Mouse (Mus musculus) testis, adult 2 months (tissue): ENCODE data around the gene Ier2. TPM values are rescaled to one million over a fixed set of nuclear protein-coding genes. Genes with fewer than 3 reads are reported as not detected.
"Not testable (repeated sequence)": the region's sequence is repeated elsewhere in the genome, so short reads cannot be mapped to it uniquely, and the experiment has no call there.

Experiments used
- H3K27ac ChIP-seq: fragments of 200-500 bp; 2 replicates; pipeline ENCODE4 v1.5.1; 2012; ENCODE audit warnings: low read depth, low read length; ENCODE audit not compliant: control insufficient read depth, insufficient read depth
- H3K27me3 ChIP-seq: fragments of 200-500 bp; 2 replicates; pipeline ENCODE4 v1.6.1; 2012; ENCODE audit warnings: mild to moderate bottlenecking, low read length, moderate library complexity; ENCODE audit not compliant: control insufficient read depth, insufficient read depth
- H3K36me3 ChIP-seq: fragments of 200-500 bp; 2 replicates; pipeline ENCODE4 v1.6.1; 2012; ENCODE audit warnings: mild to moderate bottlenecking, low read length; ENCODE audit not compliant: control insufficient read depth, insufficient read depth
- H3K4me1 ChIP-seq: fragments of 200-500 bp; 2 replicates; pipeline ENCODE4 v1.6.1; 2012; ENCODE audit warnings: low read length; ENCODE audit not compliant: control insufficient read depth, insufficient read depth
- H3K4me3 ChIP-seq: fragments of 200-500 bp; 2 replicates; pipeline ENCODE4 v1.5.1; 2012; ENCODE audit warnings: low read depth, mild to moderate bottlenecking, low read length, moderate library complexity, mixed read lengths; ENCODE audit not compliant: control insufficient read depth
- CTCF ChIP-seq: fragments of 200-500 bp; IDR thresholded peaks from 2 replicates; pipeline ENCODE4 v1.5.1; 2012; ENCODE audit warnings: low read depth, mild to moderate bottlenecking, inconsistent platforms, low read length, moderate library complexity; ENCODE audit not compliant: control insufficient read depth, insufficient read depth, insufficient replicate concordance
- POLR2A ChIP-seq: fragments of 200-500 bp; IDR thresholded peaks from 2 replicates; pipeline ENCODE4 v1.6.1; 2012; ENCODE audit warnings: low read depth, mild to moderate bottlenecking, inconsistent platforms, low read length, moderate library complexity; ENCODE audit not compliant: control insufficient read depth
- polyA plus RNA-seq: library from polyadenylated mRNA; depleted of rRNA; stranded (reverse); fragments of >200 nt; gene quantifications from 2 replicates; pipeline ENCODE4 v1.2.3, GENCODE M21; 2012

Gene Ier2
- polyA plus RNA-seq, 1 experiment = 2.3 TPM

DNA sequence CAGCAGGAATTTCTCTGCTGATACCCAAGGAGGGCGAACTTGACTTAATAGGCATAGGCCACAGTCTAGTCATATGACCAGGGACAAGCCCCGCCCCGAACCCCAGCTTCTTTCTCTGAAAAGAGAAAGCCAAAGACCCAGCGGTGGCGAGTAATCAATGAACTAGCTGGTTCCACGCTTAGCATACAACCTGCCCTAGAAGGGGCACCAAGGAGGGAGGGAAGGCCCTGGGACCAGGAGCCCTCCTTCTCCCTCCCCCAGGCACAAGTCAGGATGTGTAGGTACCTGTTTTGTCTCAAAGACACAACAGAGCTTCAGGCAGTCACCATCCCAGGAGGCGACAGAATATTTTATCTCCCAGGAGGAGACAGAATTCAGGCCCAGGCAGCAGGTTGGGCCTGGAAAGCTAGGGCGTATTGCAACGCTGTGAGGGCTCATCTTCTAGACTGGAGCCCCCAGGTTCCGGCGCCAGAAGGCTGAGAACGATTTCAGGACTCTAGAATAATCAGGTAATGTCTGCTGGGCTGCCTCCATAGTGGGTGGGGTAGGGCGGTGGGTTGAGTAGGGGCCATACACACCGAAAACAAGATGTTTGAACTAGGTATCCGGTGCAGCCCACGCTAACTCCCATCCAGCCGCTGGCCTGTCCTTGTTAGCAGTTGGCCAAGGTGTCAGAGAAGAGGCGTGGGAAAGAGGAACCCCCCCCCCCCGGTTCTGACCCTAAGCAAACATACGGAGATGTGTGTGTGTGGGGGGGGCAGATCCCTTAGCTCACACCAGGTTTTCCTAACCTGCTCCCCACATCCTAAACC is 23.7 kb upstream of the Ier2 start, which contains the start of gene Trmt1:
Gene Trmt1 (plus strand): TSS at position 117 of the 812 bp plus-strand sequence.
- Histone ChIP-seq H3K36me3 (no peaks in the 10 kb centered on the region), H3K27ac (peak within 1 kb of the TSS; percentile 32), H3K4me1 (peaks cover 21% of the 10 kb centered on the region), H3K4me3 (peak within 1 kb of the TSS; percentile 76), H3K27me3 (no peaks in the 10 kb centered on the region)
- TF ChIP-seq POLR2A (no peak), CTCF (no peak)

DNA sequence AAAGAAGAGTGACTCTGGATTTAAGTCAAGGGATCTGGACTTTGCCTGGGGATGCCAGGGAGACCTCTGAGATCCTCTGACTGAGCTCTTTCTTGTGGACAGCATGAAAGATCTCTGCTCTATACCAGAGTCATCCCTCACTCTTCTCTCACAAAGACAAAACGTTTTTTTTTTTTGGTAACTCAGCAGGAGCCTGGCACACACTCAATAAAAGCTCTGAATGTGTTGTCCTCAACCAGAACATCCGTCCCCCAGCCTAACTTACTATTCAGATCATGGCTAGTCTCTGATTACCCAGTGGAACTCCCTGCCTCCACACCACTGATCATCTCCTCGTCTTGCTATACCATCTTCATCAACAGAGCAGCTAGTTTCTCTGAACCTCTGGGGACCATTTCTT is 21.9 kb upstream of the Ier2 start:
- TF ChIP-seq POLR2A (no peak), CTCF (no peak)
- no peak overlapping the region for H3K4me3 ChIP-seq
- no peak overlapping the region for H3K27ac ChIP-seq
- no peaks in the 10 kb centered on the region for H3K27me3 ChIP-seq
- H3K4me1 ChIP-seq = peaks cover 19% of the 10 kb centered on the region
- H3K36me3 ChIP-seq = no peaks in the 10 kb centered on the region

DNA sequence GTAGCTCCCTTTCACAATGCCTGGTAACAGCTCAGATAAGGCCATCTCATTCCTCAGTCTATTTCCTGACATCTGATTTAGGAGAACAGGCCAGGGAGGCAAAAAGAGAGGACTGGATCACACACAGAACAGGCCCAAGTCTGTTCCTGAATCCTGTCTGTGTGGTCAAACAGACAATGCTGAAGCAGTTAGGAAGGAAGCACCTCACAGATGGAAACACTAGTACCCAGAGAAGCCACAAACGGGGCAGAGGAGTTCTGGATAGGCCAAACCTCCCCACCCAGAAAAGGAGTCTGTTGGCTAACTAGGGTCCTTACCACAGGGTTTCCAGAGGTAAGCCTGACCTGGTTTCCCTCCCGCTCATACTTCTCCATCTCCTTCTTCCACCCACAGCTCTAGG is 19.6 kb upstream of the Ier2 start:
- Histone ChIP-seq H3K27me3 (no peaks in the 10 kb centered on the region), H3K4me3 (no peak overlapping the region), H3K4me1 (peaks cover 15% of the 10 kb centered on the region), H3K36me3 (no peaks in the 10 kb centered on the region), H3K27ac (no peak overlapping the region)
- TF ChIP-seq POLR2A (no peak), CTCF (no peak)

DNA sequence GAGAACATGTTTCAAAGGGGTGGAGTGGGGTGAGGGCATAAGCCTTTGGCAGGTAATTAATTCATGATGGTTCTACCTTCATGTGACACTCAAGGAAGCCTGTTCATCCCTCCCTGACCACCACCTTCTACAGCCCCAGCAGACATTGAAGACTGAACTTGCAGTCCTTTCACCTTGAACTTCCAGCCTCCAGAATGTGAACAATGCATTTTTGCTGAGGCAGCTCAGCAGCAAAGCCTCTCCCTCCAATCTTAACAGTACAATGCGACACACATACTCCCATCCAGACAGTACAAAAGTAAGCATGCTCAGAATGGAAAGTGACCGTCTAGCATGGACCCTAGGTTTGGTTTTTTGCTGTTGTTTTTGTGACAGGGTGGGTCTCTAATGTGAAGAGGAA is 18.8 kb upstream of the Ier2 start:
- H3K4me1 ChIP-seq = peaks cover 11% of the 10 kb centered on the region
- no peaks in the 10 kb centered on the region for H3K36me3 ChIP-seq
- no peak overlapping the region for H3K27ac ChIP-seq
- H3K27me3 ChIP-seq = no peaks in the 10 kb centered on the region
- H3K4me3 ChIP-seq = no peak overlapping the region
- TF ChIP-seq POLR2A (no peak), CTCF (no peak)

DNA sequence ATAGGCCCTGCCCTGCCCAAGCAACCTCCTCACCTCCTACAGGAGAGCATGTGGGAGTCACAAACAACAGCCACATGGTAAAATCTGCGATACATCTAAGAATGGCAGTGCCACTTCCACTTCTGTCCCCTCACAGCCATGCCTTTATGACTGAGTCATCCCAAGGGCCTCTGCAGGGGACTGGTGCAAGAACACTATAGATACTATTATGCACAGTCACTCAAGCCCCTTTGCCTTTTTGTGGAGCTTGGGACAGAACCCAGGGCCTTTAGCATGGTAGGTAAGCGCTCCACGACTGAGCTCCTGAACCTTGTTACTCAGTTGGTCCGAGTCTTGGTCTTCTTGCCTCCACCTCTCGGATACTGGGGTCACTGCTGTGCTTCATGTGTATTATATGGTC is 14.7 kb upstream of the Ier2 start:
- Histone ChIP-seq H3K27me3 (no peaks in the 10 kb centered on the region), H3K4me3 (no peak overlapping the region), H3K27ac (no peak overlapping the region), H3K4me1 (no peaks in the 10 kb centered on the region), H3K36me3 (no peaks in the 10 kb centered on the region)
- TF ChIP-seq POLR2A (no peak), CTCF (no peak)

DNA sequence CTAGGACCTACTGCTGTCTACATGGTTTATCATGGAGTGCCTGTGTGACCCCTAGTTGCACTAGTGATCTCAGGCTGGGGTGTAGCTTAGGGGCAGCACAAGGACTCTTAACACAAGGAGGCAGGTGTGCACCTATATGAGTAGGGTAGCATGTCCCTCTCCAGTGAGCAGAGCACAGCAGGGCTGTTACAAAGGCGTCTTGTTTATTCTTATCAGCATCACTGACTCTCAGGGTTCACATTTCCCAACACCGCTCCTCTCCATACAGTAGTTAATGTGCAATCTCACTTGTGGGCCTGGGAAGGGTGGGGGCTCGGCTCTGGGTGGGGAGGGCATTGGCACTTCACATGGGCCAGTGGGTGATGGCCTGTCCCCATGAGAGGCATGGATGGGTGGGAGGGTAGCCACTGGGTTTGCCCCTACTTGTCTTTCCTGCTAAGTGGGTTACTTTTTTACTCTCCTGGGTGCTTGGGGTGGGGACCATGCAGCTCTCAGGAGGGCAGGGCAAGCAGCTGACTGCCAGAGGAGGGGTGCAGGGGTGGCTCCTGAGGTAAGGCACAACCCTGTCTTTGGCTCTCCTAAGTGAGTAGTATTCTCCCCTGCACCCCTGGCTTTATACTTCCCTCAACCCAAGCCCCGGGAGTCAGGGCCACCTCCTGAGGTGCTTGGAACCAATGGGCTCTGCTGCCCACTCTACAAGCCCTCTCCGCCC is 7.8 kb upstream of the Ier2 start:
- H3K4me1 ChIP-seq, H3K36me3 ChIP-seq, H3K27ac ChIP-seq, H3K4me3 ChIP-seq, H3K27me3 ChIP-seq: not testable (repeated sequence)

DNA sequence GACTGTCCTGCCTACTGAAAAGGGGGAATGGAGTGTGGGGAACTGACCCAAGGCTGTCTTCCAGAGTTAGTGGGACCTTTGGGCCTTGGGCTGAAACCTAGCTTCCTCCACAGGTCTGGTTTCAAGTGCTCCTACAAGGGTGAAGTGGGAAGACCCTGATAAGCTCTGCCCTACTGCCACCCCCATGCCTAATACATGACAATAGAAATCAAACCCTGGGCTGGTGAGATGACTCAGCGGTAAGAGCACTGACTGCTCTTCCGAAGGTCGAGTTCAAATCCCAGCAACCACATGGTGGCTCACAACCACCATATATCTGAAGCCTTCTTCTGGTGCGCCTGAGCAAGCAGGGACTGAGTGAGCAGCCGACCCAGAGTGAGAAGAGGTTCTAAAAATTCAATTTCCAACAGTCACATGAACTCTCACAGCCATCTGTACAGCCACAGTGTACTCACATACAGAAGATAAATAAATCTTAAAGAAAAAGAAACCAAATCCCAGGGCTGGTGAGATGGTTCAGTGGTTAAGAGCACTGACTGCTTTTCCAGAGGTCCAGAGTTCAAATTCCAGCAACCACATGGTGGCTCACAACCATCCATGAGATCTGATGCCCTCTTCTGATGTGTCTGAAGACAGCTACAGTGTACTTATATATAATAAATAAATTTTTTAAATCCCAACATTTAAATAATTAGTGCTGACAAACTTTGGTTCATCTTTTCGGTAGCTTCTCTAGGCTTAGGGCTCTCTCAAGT is 6.3 kb upstream of the Ier2 start:
- no peak for TF ChIP-seq POLR2A
- TF ChIP-seq CTCF = no peak
- Histone ChIP-seq H3K36me3 (no peaks in the 10 kb centered on the region), H3K27ac (no peak overlapping the region), H3K27me3 (no peaks in the 10 kb centered on the region), H3K4me3 (no peak overlapping the region), H3K4me1 (peaks cover 6% of the 10 kb centered on the region)
